Mouse (Mus musculus) ES-Bruce4 (cell line): Measurements from ENCODE around the gene Traf5. TPM values are rescaled to one million over a fixed set of nuclear protein-coding genes. Genes with fewer than 3 reads are reported as not detected.
A peak's percentile ranks its signal among the peaks of the same experiment; 100 is the strongest.

Source experiments
- H3K27ac ChIP-seq: 2 replicates; pipeline ENCODE4 v1.5.1; 2012; ENCODE audit warnings: low read length, inconsistent platforms; ENCODE audit not compliant: insufficient read depth
- H3K27me3 ChIP-seq: 2 replicates; pipeline ENCODE4 v1.6.1; 2012; ENCODE audit warnings: mild to moderate bottlenecking, low read length, inconsistent platforms; ENCODE audit not compliant: control insufficient read depth, poor library complexity, insufficient read depth, severe bottlenecking
- H3K36me3 ChIP-seq: 2 replicates; pipeline ENCODE4 v1.6.1; 2012; ENCODE audit warnings: inconsistent platforms, mild to moderate bottlenecking, low read length, moderate library complexity; ENCODE audit not compliant: control insufficient read depth, poor library complexity, insufficient read depth, severe bottlenecking
- H3K4me1 ChIP-seq: one replicate; pipeline ENCODE4 v1.8.1; 2011; ENCODE audit warnings: low read length; ENCODE audit not compliant: control insufficient read depth, insufficient read depth
- H3K4me3 ChIP-seq: 2 replicates; pipeline ENCODE4 v1.5.1; 2011; ENCODE audit warnings: low read depth, mild to moderate bottlenecking, low read length
- H3K9ac ChIP-seq: 2 replicates; pipeline ENCODE4 v1.6.1; 2012; ENCODE audit warnings: low read depth, mild to moderate bottlenecking, inconsistent platforms; ENCODE audit not compliant: poor library complexity, severe bottlenecking
- H3K9me3 ChIP-seq: replicated peaks from 2 replicates; pipeline ENCODE4 v1.6.1; 2012; ENCODE audit warnings: mild to moderate bottlenecking, low read length, inconsistent platforms; ENCODE audit not compliant: control insufficient read depth, poor library complexity, insufficient read depth, severe bottlenecking
- CTCF ChIP-seq: IDR thresholded peaks from one replicate; pipeline ENCODE4 v1.8.1; 2011; ENCODE audit warnings: low read depth, low read length
- EP300 ChIP-seq: IDR thresholded peaks from 2 replicates; pipeline ENCODE4 v1.6.1; 2011; ENCODE audit warnings: low read depth, low read length; ENCODE audit not compliant: insufficient read depth
- POLR2A ChIP-seq: IDR thresholded peaks from one replicate; pipeline ENCODE4 v1.8.1; 2011; ENCODE audit warnings: low read length; ENCODE audit not compliant: insufficient read depth
- polyA plus RNA-seq: library from polyadenylated mRNA; stranded (reverse); fragments of >200 nt; gene quantifications from 2 replicates; pipeline ENCODE4 v1.2.4, GENCODE M21; 2011; ENCODE audit warnings: low read depth; ENCODE audit not compliant: missing spikeins, insufficient read depth, insufficient read length

The Traf5 gene
- polyA plus RNA-seq, 1 experiment: 0.81 TPM

GRCm38 (mm10) chr1:192095626-192096025 lies 3.3 kb upstream of the Traf5 start:
- H3K36me3 ChIP-seq: no peaks in the 10 kb centered on the region
- no peak overlapping the region for H3K4me3 ChIP-seq

GRCm38 (mm10) chr1:192094451-192095170 lies 2.3 kb upstream of the Traf5 start:
- TF ChIP-seq EP300 (no peak), POLR2A (no peak), CTCF (peak; percentile 40)
- Histone ChIP-seq H3K36me3 (no peaks in the 10 kb centered on the region), H3K4me3 (no peak overlapping the region), H3K9ac (no peak overlapping the region), H3K9me3 (no peaks in the 10 kb centered on the region), H3K27ac (no peak overlapping the region), H3K27me3 (0 out of 2 replicates have a peak, but pooled peaks cover 3% of the 10 kb centered on the region), H3K4me1 (no peaks in the 10 kb centered on the region)

More at GRCm38 (mm10) chr1:192095626-192096025, 3.3 kb upstream of the Traf5 start:
- Histone ChIP-seq H3K27ac (no peak overlapping the region), H3K4me1 (peaks cover 2% of the 10 kb centered on the region), H3K27me3 (0 out of 2 replicates have a peak, but pooled peaks cover 3% of the 10 kb centered on the region), H3K9me3 (no peaks in the 10 kb centered on the region), H3K9ac (no peak overlapping the region)
- no peak for TF ChIP-seq EP300
- TF ChIP-seq POLR2A: no peak
- TF ChIP-seq CTCF: no peak

GRCm38 (mm10) chr1:192092879-192093660 lies 711 bp upstream of the Traf5 start:
- Histone ChIP-seq H3K4me3 (peak overlapping the region; percentile 52), H3K27me3 (0 out of 2 replicates have a peak, but pooled peaks cover 3% of the 10 kb centered on the region), H3K9ac (no peak overlapping the region), H3K9me3 (no peaks in the 10 kb centered on the region), H3K4me1 (no peaks in the 10 kb centered on the region), H3K27ac (no peak overlapping the region), H3K36me3 (no peaks in the 10 kb centered on the region)
- no peak for TF ChIP-seq POLR2A
- peak; percentile 69 for TF ChIP-seq CTCF
- no peak for TF ChIP-seq EP300

GRCm38 (mm10) chr1:192090689-192091567 lies 1.4 kb downstream of the Traf5 start:
- Histone ChIP-seq H3K36me3 (no peaks in the 10 kb centered on the region), H3K27me3 (0 out of 2 replicates have a peak, but pooled peaks cover 3% of the 10 kb centered on the region), H3K9ac (no peak overlapping the region), H3K9me3 (no peaks in the 10 kb centered on the region), H3K27ac (no peak overlapping the region), H3K4me3 (no peak overlapping the region), H3K4me1 (no peaks in the 10 kb centered on the region)
- no peak for TF ChIP-seq CTCF
- TF ChIP-seq EP300: no peak
- no peak for TF ChIP-seq POLR2A

- no peak overlapping the region for H3K27ac ChIP-seq
- 0 out of 2 replicates have a peak, but pooled peaks cover 3% of the 10 kb centered on the region for H3K27me3 ChIP-seq
- TF ChIP-seq POLR2A (no peak), CTCF (no peak), EP300 (no peak)
- H3K4me1 ChIP-seq: no peaks in the 10 kb centered on the region
- no peak overlapping the region for H3K9ac ChIP-seq
- H3K9me3 ChIP-seq: no peaks in the 10 kb centered on the region
- H3K36me3 ChIP-seq: no peaks in the 10 kb centered on the region
- H3K4me3 ChIP-seq: no peak overlapping the region
Measured at GRCm38 (mm10) chr1:192090281-192090680, 2.1 kb downstream of the Traf5 start.
